Mouse (Mus musculus) urinary bladder, adult 18-20 months (tissue): Measurements from ENCODE around the gene Phf19.

Experiments used
- DNase-seq, 2 experiments: peaks; one replicate each; pipeline ENCODE4 v3.0.0; 2022; ENCODE audit warnings: low spot score in 2 of 2, mixed read lengths in 2 of 2

The Phf19 gene

DNA sequence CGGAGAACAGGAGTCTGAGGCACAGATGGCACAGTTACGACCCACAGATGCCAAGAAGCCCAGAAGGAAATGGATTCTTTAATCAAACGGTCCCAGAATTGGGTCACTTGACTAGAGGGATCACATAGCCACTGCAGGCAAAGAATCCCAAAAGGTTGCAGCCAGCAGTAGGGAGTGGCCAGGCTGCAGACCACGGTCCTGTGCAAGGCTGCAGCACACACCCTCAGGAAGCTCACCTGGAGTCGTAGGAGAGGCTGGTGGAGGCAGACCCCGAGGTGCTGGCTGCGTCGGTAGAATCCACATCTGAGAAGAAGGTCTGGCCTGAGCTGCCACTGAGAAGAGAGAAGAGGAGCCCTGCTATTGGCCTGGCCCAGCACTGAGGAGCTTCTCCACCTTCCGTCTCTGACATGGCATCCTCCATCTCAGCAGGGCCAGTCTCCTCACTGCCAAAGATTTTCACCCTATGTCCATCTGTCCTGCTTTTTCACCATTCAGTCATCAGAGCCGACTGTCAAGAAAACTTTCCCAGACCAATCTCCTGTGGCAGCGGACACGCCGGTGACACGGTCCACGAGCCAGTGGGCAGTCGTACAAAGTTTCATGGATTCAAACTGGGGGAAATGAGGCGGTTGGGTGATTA is 16.9 kb downstream of the Phf19 start:
- DNase-seq, result no peak

DNA sequence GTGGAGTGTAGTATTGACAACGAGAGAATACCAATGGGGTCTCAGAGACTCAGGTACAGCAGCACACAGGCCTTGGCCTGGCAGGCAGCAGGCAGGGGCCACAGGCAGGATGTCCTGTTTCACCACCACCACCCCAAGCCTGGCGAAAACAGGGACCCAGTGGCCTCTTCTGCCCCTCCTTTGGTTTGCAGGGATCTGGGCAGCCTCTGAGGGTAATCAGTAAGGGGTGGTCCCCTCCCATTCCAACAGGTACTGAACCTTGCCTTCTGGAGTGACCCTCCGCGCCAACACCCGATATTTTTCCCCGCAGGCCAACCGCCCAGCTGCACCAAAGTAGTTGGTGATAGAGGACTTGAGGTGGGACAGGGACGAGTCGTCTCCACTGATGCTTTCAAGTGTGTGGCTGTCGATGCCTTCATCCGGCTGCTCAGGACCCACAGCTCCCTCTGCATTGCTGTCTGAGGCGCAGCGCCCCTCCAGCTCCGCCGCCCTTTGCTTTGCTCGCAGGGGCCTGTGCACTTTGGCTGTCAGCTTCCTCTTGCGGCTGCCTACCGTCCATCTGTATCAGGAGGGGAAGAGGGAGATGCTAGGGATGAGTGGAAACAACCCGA is 18.2 kb downstream of the Phf19 start:
- DNase-seq, result no peak

DNA sequence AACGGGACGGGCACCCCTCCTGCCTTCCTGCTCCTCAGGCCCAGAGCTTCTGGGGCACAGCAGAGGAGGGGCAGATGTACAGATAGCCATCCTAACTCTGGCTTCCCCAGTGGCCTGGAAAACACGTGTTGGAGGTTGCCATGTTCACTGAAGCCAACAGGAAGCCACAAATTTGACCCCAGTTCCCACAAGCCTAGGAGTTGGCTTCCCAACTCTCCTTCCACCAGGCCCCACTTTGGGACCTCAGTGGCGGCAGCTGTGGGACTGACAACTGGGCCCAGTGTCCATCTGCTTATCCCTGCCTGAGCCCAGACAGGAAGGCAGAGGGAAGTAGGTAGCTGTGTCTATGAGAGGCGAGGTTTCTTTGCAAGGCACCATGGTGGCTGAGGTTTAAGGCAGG is 19.9 kb downstream of the Phf19 start:
- DNase-seq, result no peak

DNA sequence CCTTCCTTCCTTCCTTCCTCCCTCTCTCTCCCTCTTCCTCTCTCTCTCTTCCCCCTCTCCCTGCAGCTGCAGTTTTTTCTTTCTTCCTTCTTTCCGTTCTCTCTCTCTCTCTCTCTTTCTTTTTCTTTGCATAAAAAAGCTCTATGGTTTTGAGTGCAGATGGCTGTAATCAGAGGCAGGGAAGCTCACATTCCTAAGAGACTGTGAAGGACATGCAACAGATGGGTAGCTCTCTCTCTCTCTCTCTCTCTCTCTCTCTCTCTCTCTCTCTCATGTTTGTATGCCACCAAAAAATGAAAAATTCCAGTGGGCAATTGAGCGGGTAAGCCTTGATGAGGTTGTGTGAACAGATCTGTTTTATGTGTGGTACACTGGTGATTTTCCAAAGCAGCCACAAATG is 29.6 kb downstream of the Phf19 start:
- DNase-seq, result no peak

DNA sequence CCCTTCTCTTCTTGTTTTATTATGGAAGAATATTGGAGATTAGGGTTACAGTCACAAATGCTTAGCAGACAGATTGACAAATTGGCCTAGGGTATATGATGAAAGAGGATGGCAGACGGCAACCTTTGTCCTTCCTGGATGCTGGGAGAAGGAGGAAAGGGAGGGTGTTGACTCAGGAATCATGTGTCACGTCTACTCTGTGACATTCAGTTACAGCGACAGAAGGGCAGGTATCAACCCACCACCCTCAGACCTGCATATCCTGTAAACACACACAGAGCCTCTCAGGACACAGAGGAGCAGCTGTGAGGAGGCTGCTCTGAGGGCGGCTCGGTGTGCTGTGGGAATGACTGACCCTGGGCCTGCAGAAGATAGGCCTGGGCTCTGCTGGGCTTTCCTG is 30.6 kb downstream of the Phf19 start:
- DNase-seq, result no peak

DNA sequence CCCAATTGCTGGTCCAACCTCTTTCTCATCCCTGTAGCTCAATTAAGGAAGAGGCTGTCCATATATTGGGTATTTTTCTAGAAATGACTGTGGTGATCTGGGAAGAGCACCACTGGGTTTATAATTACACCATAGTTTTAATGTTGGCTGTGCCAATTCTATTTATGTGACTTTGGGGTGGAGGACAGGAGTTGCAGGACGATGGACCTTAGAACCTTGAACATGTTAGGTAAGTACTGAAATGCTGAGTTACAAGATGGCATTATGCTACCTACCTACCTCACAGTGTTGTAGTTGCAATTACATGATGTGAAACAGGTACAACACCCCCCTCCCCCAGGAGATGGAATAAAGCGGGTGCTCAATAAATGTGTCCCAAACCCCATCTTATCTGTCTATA is 31.1 kb downstream of the Phf19 start:
- DNase-seq, result no peak

DNA sequence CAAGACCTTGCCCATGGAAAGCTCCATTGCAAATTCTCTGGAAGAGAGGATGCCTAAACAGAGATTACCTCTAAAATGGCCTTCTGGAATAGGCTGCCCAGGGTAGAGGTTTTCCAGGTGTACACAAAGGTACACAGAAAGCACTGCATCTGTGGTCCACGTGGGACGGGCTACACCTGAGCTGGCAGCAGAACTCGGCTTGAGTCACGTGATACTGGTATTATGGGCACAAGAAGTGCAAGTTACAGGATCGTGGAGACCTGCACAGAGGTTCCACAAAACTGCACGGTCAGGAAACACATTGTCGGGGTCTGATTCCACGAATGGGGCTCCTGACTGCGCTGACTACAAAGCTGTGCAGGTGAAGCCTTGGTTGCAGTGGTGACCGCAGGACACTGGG is 33.8 kb downstream of the Phf19 start:
- no peak for DNase-seq

DNA sequence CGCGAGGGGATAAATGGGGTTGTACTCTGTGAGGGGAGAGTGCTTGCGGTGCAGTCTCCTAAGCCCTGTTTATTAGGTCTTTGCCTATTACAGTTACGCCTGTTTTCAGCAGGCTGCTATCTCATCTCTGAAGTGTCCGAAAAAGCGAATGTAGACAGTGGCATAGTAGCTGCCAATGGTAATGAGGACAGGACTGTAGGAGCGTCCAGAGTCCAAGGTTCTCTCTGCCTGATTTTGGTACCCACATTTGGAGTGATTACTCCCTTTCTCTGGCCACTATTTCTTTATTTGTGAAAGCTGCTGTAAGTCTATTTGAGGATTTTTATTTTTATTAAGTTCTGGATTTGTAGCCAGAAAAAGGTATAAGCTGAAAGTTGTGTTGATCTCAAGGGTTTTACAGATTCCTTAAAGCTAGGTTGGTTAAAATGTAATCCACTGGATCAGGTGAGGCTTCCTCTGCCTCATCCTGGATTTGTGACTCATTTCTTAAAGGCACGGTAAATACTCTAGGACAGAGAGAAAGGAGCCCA is 38.9 kb downstream of the Phf19 start, which contains the start of gene Psmd5:
Gene Psmd5 (minus strand): TSS at position 153 of the 530 bp plus-strand sequence.
- DNase-seq, result no peak

DNA sequence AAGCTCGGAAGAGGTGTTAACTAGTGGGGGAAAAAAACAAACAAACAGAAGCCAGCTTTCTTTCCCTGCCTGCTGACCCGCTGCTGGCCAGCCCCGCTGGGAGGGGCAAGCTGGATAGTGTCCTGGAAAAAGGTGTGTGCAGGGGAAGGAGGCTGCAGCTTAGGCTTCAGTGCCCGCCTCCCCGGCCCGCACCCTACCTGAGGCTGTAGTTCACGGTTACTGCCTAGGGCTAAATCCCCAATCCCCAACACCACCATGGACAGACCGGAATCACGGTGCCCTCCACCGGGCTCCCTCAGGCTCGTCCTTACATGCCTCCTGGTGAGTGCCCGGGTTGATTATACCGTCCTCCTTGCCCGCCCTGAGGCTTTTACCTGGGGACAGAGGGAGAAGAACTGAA is 39.6 kb downstream of the Phf19 start, which contains the start of gene Cutal:
Gene Cutal (plus strand): TSS at position 126 of the 400 bp plus-strand sequence.
- DNase-seq, result peak; percentile 33 to 56

DNA sequence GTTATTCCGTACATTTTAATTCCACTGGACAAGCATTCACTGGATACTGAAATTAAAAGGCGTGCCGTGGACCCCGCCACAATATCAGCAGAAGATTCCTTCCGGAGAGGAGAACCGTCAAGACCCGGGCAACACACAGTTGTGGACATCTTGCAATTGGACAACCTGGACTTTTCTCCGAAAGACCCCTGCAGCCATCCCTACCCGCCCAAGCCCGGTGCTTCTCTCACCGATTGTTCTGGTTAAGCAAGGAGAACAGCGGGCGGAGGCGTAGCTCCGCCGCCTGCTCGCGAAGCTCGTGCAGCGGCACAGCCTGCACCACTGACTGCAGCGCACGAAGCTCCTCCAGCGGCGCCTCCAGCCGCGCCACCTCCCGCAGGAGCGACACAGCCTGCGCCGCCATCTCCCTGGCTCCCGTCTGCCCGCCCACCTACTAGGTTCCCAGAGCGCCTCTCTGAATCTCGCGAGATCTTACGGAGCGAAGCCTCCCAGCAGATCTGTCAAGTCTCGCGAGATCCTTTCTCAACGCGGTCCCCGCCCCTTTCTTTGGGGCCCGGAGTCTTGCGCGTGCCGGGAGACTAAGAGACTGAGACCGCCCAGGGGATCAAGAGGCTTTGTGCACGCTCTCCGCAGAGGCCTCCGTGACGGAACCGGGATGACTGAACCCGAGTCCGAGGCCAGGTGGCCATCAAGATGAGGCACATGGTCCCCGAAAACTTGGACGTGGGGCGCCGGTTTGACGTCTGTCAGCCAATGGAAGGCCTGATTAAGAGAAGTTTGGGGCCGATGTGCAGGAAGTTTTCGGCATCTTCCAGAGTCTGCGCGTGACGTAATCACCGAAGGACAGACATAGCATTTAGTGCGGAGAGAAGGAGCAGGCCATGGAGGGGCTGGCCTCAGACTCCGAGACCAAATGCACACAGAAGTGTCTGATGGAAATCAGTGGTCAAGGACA is 43.0 kb downstream of the Phf19 start:
- peak; percentile 89 to 91 for DNase-seq

DNA sequence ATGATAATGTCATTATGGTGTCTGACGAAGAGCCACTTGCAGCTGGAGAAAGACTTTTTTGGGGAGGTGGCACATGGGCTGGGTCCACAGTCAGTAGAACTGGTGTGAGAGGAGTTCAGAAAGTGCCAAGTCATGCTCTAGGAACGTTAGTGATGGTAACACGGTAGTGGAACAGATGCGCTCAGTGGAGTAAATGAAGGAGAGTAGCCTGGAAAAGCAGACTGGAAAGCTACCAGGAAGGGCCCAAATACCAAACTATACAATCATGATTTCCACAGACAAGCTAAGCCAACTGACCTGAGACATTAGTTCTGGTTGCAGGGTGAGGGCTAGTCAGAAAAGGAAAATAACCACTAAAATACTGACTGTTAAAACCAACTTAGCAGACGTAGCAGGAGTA is 44.1 kb downstream of the Phf19 start:
- DNase-seq, result no peak

DNA sequence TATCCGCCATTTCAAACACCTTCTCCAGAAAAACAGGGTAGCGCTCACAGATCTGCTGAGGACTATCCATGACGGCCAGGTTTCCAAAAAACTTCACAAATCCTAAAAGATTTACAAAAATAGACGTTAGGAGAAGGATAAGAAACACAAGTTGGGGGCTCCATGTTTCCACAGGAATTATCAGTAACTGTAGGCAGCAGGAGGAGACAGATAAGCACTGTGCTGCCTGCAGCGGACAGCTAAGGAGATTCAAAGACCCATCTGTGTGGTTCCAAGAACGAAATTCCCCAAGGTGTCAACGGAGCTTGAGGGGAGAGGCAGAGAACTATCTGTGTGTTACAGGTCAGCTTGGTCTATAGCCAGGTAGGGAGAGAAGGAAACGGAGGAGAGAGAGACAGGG is 56.1 kb downstream of the Phf19 start:
- no peak for DNase-seq

DNA sequence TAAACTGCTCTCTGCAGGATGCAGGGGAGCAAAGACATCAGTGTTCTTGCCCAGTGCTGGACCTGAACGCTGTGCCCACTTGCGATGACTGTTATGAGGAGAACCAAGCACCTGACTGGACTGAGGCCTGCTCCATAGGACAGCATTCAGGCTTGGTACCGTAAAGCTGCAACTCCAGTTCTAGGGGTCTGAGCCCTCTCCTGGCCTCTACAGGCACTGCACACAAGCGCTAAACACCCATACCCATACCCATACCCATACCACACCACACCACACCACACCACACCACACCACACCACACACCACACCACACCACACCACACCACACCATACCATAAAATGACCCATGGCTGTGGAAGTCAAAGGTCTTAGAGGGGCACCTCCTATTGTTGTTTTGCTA is 58.6 kb downstream of the Phf19 start:
- no peak for DNase-seq

DNA sequence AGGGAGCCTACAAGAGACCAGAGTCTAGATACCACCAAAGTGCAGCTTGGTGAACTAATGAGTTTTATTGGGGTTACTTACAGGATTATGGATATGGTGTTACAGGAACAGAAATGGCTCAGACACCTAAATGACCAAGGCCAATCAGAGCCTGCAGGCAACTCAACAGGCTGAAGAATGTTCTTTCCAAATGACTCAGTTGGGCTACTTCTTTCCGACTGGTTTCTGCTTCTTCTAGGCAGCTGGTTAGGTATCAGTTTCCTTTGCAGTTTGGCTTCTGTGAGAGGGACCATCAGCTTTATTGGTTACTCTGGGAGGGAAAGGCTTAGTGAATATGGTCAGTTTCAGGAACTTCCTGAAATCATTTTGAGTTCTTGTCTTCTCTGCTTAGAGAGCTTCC is 66.1 kb downstream of the Phf19 start:
- no peak for DNase-seq
